Mouse (Mus musculus): Measurements from ENCODE around the gene Cfap157.

Cfap157 gene

DNA sequence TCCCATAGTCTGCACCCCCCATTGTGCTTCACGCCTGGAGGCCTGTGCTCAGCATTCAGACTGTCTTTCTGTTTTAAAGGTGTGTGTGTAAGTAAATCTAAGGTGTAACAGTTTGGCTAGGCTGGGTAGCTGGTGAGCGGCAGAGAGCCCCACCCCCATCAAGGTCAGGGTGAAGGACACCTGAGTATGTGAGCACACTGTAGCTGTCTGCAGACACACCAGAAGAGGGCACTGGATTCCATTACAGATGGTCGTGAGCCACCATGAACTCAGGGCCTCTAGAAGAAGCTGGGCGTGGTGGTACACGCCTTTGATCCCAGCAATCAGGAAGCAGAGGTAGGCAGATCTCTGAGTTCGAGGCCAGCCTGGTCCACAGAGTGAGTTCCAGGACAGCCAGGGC, 2.5 kb downstream of the Cfap157 start:
- in situ Hi-C loops (cut with MboI, MseI) = no loop called here

DNA sequence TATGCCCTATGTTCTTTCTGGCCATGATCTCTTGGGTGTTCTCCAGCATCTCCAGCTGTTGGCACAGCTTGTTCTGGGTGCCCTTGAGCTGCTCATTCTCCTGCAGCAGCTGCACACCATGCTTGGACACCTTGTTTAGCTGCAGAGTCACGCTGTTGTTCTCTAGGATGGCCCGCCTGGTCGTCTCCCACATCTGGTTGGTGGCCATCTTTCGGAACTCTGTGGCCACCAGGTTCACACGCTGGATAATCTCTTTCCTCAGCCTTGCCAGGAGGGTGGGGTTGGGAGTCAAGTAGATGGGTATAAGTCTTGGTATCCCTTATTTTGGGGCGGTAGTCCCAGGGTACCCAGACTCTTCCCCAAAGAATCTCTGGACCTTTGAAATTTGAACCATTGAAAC, 4.5 kb downstream of the Cfap157 start:
- in situ Hi-C loops (cut with MboI, MseI) = loop anchor here (5.0 kb wide), 1 partner anchor 78 kb away; no protein-coding TSS in a partner anchor

DNA sequence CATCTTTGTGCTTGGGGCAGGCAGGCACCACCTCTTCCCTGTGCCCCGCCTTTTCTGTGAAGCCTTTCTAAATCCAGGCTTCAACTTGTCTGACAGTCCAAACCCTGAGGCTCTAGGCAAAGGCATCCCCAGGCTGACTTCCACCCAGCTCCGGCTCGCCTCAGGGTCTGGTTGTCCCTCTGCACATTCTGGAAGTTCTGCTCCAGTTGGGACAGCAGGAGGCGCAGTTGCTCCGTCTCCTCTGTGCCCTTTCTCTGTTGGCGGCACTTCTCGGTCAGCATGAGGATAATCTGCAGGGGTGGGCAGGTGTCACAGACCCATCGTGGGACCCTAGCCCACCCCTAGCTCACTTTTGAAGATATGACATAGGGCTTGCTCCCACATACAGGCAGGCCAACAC, 5.1 kb downstream of the Cfap157 start:
- in situ Hi-C loops (cut with MboI, MseI) = loop anchor here (5.0 kb wide), 1 partner anchor 78 kb away; no protein-coding TSS in a partner anchor

DNA sequence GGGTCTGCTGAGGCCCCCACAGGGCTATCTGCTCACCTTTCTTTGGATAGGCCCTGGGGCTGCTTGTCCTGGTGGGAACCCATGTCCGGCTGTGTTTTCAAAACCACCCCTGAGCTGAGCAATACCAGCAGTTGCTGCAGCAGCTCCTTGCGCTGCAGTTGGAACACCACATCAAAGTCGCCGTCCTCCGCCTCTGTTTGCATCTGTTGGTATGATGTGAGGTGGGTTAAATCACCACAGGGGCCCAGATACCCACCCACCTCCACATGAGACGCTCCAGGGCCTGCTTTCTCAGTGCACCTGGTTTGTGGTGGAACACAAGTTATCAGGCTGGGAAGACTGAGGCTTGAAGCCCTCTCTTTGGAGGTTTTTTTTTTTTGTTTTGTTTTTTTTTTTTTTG, 6.1 kb downstream of the Cfap157 start:
- in situ Hi-C loops (cut with MboI, MseI) = loop anchor here (5.0 kb wide), 1 partner anchor 79 kb away; no protein-coding TSS in a partner anchor

DNA sequence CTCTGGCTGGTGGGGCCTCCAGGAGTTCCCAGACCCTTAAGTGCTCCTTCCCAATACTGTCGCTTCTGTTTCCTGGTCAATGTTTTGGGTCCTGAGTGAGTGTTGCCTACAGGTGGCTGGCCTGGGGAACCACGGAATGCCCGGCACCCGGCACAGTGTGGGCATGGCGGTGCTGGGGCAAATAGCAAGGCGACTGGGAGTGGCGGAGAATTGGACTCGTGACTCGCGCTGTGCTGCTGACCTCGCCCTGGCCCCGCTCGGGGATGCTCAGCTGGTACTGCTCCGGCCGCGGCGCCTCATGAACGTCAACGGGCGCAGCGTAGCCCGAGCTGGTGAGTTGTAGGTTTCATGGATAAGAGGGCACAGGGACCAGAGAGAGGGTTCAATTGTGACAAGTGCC, 8.0 kb downstream of the Cfap157 start:
- in situ Hi-C loops (cut with MboI, MseI) = loop anchor here (5.0 kb wide), 1 partner anchor 81 kb away; no protein-coding TSS in a partner anchor

DNA sequence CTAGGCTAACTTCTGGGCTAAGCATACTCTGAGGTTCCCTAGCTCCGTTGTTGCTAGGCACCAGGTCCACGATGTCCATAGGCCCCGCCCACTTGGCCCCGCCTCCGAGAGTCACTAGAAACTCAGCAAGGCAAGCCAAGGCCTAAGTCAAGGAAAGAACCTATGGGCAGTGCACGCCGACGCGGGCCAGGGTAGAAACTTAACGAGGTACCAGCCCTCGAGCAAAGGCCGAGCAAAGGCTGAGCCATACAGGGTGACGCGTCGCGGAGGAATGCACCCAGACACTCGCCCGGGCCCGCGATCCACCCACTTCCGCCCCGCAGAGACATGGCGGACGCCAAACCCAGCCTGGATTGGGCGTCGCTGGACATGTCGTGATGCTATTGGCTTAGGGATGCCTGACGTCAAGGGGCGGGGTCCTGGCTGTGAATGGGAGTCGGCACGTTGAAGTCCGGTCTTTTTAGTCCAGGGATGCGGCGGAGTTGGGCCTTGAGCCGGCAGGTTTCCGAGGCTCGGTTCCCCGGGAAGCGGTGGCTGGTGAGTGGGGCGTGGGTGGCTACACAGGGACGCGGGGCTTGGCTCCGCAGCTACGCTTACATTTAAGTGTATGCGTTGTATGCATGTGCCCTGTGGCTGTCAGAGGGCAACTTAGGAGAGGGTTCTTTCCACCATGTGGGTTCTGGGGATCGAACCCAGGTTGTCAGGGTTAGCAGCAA, 8.7 kb downstream of the Cfap157 start, which contains the start of the genes Ttc16 and Ptrh1:
Gene Ttc16, minus strand, starts transcription at position 275 of the 716 bp plus-strand sequence.
Gene Ptrh1, plus strand, starts transcription at position 428 of the 716 bp plus-strand sequence.
- in situ Hi-C loops (cut with MboI, MseI) = loop anchor here (5.0 kb wide), 1 partner anchor 82 kb away; no protein-coding TSS in a partner anchor

DNA sequence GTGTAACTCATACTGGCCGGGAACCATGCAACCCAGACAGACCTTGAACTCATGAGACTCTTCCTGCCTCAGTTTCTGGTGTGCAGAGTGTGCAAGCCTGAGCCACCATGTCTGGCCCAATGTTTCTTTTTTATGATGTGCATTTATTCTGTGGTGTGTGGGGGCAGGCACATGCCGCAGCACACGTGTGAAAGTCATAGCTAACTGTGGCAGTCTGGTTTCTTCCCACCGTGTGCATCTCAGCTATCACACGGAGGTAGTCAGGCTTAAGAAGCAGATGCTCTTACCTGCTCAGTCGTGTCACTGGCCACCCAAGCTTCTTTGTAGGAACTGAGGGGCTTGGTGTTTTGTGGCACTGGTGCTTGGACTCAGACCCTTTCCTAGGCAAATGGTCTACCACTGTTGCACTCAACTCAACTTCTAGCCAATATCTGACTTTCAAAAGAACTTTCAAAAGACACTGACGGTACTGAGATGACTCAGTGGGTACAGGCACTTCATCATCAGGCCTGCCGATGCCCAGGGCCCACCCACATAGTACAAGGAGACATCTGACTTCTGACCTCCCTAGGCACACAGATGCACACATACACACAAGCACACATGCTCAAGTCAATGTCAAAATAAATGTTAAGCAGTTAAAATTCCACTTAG, 11.5 kb downstream of the Cfap157 start:
- in situ Hi-C loops (cut with MboI, MseI) = no loop called here

DNA sequence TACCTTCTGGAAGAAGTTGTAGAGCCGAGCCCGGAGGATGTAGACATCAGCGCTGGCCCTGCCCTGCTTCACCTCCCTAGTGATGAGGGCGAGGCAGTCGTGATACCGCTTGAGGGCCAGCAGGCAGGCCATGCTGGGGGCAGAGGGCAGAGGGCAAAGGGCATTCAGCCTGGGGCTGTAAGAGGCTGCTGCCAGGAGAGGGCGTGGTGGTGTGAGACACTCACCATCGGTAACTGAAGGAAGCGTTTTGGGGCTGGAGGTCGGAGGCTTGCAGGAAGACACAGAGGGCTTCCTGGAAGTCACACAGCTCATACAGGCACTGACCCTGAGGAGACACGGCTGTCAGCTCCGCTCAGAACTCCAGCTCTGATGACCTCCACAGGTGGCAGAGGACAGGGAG, 12.3 kb downstream of the Cfap157 start:
- in situ Hi-C loops (cut with MboI, MseI) = no loop called here

DNA sequence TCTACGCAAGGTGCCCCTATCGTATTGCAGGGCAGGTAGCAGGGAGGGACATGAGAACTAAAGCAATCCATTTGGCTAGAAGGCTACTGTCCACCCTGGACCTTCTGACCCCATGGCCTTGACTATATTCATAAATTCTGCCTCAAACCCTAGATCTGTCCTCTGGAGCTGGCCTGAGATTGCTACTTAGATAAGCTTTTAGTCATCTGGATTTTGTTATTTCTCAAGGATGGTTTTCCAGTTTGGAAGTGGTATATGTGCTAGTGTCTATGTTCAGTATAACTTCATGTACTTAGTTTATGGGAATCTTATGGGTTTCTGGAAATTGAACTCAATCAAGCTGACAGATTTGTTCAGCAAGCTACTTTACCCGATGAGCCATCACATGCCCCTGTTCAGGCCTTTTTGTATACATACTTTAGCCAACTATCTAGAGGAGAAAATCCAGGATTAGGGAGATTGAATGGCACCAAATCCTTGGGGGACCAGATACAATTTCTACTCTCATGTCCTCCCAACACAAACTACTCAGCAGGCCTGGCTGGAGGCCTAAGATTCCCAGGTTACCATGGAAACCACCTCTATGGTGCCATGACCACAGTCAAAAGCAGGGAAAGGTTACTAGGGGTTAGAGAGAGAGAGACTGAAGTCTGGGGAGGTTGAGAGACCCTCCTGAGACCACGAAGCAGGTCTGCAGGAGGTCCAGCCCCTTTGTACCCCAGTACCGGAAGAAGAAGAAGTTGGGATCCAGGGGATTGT, 14.7 kb downstream of the Cfap157 start:
- in situ Hi-C loops (cut with MboI, MseI) = no loop called here

DNA sequence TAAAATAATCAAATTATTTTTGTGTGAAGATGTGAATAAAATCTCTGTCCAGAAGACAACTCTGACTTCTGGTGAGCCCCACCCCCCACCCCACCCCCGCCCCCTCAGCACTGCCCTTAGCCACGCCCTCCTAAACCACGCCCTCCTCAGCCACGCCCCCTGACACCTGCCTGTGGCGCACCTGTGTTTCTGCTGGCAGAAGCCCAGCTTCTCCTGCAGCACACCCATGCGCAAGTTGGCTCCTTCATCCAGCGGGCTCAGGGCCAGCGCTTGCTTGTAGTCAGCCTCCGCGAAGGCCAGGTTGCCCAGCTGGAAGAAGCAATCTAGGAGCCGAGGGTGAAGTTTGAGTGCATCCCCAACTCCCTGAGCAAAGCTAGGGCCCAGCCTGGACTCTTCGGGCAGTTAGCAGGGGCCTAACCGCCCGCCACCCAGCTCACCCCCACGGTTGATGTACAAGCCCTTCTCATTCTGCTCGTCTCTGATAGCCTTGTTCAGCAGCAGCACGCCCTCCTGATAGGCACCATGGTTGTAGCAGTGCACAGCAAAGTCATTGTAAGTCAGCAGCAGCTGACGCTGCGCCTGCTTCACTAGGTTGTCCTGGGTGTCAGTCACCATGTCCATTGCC, 15.5 kb downstream of the Cfap157 start:
- in situ Hi-C loops (cut with MboI, MseI) = no loop called here

DNA sequence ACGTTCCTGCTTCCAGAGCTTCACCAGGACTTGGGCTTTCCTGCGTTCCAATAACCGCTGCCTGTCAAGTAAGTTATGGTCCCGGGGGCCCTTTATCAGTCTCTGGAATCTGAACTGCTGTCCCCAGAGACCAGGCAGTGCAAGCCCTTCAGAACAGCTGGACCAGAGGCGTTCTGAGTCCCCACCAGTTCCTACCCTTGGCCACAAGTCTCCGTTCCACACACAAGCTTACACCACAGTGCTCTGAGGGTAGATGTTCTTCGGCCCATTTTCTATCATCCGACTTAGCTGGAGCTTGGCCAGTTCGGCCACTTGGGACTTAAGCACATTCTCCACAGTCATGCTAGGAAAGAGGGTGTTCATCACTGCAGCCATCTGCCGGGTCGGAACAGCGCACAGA, 17.0 kb downstream of the Cfap157 start:
- in situ Hi-C loops (cut with MboI, MseI) = no loop called here

DNA sequence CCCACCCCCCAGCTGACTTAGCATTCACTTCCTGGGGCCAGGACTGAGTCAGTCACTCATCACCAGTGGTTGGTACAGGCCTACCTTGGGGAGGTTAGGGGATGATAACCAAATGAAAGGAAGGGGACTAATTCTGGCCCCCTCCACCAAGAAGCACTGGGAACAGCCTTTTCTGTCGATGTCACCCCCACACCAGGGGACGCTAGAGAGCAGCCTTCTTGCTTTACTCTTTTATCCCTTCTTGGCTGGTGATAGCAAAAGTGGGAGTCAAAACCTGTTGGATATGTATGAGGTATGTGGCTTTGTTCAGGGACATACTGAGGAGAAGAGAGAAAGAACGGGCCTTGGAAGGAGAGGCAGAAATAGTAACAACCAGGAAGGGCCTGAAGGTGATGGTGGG, 20.9 kb downstream of the Cfap157 start:
- in situ Hi-C loops (cut with MboI, MseI) = no loop called here

DNA sequence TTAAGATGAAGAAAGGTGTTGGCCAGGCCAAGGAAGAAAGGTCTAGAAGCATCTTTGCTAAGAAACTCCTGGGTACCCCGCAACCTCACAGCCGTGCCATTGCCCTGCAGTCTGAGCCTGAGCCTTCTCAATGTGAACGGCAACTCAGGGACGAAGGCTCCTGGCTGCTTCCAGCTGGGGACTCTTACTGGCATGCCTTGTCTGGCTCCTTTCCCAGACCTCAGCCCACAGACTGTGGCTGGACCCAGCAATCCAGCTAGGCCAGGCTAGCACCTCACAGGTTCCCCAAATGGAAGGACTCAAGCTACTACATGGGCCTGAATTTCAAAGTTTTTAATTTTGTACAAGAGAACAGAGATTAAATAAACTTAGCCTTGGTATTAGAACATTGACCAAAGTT, 22.4 kb downstream of the Cfap157 start:
- in situ Hi-C loops (cut with MboI, MseI) = no loop called here

DNA sequence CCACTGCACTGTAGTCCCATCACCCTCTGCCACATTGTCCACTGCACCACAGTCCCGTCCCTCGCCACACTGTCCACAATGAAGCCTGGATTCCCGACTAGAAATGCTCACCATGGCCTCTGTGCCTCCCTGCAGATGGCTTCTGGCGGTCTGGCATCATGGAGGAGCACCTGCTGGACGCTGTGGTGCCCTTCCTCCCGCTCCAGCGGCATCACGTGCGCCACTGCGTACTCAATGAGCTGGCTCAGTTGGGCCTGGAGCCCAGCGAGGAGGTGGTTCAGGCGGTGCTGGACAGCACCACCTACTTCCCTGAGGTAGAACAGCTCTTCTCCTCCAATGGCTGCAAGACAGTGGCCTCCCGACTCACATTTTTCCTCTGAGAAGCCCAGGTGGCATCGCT, 22.9 kb downstream of the Cfap157 start:
- in situ Hi-C loops (cut with MboI, MseI) = no loop called here

DNA sequence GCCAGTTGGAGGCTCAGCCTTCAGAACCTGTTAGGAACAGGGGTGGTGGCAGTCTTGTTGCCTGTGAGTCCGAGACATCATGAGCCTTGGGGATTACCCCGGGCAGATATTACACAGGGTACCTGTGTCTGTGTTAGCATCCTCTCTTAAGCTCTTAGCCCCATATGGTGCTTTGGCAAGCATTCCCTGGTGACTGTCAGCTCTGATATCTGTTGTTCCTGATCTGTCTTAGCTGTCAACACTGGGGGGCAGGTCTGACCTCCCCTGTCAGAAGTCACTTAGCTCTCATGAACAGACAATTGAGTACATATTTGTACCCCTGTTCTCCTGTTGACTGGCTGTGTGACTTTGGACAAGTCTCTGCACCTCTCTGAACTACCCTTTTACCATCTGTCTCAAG, 25.2 kb downstream of the Cfap157 start:
- in situ Hi-C loops (cut with MboI, MseI) = no loop called here

DNA sequence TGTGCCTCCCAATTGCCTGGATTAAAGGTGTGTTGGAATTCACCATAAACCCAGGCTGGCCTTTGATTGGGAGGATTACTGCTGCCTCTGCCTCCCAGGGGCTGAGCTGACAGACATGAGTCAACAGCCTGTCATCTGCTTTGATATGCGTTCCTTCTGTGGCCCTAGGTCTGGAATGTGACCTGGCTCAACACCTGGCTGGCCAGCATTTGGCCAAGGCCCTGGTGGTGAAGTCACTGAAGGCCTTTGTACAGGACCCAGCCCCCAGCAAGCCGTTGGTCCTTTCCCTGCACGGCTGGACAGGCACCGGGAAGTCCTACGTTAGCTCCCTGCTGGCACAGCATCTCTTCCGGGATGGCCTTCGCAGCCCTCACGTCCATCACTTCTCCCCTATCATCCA, 25.7 kb downstream of the Cfap157 start:
- in situ Hi-C loops (cut with MboI, MseI) = no loop called here

DNA sequence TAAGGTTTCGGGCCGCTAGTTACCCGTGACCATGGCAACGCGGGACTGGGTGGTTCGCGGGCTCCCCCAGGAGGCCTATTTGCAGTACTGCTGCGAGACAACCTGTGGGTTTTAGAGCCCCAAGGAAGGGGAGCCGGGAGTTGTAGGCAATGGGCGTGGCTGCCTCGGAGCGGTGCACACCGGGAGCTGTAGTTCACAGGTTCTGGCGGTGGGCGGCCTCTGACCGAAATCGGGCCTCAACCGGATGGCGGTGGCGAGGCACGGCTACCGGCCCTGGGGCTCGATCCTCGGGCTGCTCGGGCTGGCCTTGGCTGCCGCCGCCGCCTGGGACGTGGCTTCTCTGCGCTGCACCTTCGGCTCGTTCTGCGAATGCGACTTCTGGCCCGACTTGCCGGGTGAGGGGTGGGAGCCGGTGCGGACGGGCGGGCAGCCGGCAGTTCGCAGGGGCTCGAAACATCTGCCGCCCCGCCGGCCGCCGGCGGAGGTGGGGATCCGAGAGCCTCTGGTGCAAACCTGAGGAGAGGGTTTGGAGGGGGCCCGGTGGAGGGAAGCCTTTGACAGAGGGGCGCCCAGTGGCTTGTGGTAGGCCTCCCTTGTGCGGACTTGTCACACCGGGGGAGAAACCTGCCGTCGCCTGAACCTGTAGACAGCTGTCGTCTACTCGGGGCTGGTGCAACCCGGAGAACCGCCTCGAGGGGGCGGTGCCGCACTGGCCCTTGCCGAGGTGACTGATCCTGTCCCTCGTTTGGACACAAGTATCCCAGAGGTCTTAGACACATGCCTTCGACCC, 27.0 kb downstream of the Cfap157 start, which contains the start of gene Tor2a:
Gene Tor2a, plus strand, starts transcription at position 179 of the 790 bp plus-strand sequence.
- in situ Hi-C loops (cut with MboI, MseI) = no loop called here

DNA sequence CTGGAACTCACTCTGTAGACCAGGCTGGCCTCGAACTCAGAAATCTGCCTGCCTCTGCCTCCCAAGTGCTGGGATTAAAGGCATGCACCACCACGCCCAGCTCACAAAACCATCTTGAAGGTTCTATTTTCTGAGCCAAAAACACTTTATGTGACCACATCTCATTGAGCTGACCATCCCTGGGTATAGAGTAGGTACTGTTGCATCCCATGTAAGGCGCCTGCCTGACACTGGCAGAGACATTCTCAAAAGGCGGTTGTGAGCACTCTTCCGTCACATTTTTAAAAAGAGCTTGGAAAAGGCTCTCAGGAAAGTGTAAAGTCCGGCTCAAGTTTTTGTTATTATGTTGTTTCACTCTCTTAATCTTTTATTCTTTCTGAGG, 27.6 kb downstream of the Cfap157 start:
- in situ Hi-C loops (cut with MboI, MseI) = no loop called here

DNA sequence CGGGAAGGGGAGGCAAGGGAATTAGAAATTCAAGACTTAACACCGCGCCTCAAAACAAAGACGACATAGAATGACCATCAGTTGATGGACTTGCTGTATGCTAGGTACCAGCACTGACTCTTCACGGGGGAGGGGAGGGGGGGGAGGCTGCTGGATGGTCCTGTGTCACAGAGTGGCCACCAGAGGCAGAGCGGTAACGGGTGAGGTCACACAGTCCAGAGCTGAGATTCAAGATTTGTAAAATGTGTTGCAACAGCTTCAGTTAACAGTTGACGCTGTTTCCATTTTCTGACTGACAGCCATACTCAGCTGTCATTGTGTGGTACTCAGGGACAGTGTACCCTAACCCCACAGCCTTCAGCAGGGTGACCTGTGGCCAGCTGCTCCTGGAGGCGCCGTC, 32.0 kb downstream of the Cfap157 start:
- in situ Hi-C loops (cut with MboI, MseI) = no loop called here

DNA sequence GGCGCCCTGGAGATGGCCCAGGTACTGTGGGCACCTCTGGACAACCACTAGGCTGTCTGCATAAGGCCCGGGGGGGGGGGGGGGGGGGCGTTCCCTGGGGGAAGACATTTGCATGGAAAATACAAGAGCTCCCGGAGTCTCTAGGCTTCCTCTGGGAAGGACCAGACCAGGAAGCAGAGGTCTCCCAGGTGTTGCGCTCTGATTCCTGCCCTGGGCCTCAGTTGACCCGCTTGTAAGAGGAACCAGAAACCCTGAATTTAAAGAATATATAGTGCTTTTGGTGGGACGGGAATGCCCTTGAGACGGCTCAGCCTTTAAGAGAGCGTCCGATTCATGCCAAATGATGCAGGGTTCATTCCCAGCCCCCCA, 32.6 kb downstream of the Cfap157 start:
- in situ Hi-C loops (cut with MboI, MseI) = no loop called here
